Mouse (Mus musculus): ENCODE data around the gene Rnf141.
A peak's percentile ranks its signal among the peaks of the same experiment; 100 is the strongest.

Rnf141 gene

GRCm38 (mm10) chr7:110833024-110833423 is 11.2 kb downstream of the Rnf141 start:
- no peak for DNase-seq (ENCODE audit: low spot score)

- no peak for DNase-seq (ENCODE audit: low spot score)
Observed at GRCm38 (mm10) chr7:110823995-110824953, 20.0 kb downstream of the Rnf141 start.

- DNase-seq (ENCODE audit: low spot score), result no peak
Observed at GRCm38 (mm10) chr7:110823593-110823992, 20.7 kb downstream of the Rnf141 start.

DNA sequence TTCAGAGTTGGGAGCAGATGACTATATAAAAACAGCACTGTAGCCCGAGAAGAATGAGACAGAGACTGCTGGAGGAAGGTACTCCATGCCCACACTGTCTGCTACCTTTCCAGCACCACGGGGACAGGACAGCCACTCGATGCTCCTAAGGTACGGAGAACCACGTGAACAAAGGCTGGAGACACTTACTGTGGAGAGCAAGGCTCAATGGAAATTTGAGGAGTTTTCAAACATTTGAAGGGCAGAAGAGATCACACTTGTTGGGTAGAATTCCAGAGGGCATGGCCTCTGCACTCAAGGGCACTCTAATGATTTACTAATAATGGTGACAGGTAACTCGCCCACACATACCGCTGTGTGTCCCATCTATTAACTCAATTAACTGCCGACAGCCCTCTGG is 21.2 kb downstream of the Rnf141 start:
- no peak for DNase-seq (ENCODE audit: low spot score)

DNA sequence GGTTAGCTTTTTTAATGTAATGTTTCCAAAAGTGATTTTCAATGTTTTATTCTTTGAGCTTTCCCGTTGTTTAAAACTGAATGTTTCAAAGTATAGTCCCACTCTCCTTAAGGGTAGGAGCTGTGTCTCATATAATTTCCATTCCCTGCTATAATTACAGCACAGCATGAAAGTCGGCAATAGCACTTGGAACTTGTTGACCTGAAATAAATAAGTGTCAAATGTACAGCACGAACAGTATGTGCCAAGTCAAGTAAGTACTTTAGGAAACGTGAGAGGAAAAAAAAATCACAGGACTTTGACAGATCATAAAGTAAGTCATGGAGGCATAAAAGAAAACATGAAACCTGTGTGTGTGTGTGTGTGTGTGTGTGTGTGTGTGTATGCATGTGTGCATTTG is 22.2 kb downstream of the Rnf141 start:
- DNase-seq (ENCODE audit: low spot score), result no peak

GRCm38 (mm10) chr7:110821653-110822052 is 22.6 kb downstream of the Rnf141 start:
- DNase-seq (ENCODE audit: low spot score), result no peak

DNA sequence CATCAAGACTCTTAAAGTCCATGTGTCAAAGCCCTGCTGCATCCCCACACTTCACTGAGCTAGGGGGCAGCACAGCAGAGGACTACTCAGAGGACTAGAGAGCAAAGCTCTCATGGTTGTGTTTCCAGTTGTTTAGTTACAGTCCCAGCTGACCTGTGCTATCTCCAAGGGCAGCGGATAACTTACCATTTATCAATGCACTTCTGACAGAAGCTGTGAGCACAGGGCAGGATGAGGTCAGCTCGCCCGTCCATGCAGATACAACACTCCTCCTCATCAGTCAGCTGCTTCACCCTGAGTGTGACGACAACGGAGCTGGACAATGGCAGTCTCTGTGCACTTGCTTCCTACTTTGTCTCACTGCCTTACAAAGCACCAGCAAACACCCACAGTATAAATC is 23.2 kb downstream of the Rnf141 start:
- no peak for DNase-seq (ENCODE audit: low spot score)

GRCm38 (mm10) chr7:110818787-110819350 is 25.4 kb downstream of the Rnf141 start:
- no peak for DNase-seq (ENCODE audit: low spot score)

DNA sequence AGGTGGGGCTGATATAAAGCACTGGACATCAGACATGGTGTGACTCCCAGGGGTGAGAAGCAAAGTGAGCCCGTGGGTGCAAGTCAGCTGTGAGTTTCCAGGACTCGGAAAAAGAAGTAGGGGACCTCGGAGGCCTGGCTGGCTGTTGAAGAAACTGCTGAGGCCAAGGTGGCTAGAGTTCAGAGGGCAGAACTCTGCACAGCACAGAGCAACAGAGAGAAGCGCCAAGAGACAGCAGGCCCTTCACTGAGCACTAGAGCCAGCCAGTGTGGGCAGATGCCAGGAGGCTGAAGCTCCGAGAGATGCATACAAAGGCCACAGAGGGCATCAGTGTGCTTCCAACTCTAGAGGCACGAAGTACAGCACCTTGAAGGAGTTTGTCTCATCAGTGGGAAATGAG is 26.1 kb downstream of the Rnf141 start:
- no peak for DNase-seq (ENCODE audit: low spot score)

DNA sequence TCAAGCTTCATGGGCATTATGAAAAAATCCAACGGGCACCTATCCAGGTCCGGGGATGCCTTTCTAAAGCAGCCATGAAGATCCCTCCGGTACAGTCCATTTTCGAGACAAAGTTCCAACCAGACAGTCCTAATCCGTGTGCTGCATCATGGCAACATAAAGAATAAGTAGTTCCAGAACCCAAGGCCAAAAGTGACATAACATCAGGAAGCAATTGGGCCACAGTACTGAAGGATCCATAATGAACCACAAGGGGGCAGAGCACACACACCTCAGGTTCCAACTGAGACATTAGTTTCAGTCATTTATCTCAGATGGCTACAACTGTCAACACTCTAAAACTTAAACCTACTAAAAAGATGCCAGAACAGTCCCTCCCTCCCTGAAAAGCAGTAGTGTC is 28.2 kb downstream of the Rnf141 start:
- peak; percentile 49 for DNase-seq (ENCODE audit: low spot score)

DNA sequence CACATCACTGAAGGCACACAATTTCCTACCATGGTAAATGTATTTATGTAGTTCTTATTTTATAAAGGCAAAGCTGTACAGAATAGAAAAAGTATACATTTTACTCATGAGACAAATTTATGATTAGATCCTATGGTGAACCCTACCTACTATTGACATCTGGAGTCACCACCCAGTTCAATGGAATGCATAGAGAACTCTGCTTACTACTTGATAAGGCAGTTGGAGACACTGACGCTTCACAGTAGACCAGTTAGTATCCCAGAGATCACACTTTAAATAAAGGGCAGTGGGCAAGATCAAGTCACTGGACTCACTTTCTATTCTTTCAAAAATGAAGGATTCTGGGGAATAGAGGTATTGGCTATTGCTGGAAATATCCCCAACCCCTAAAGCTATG is 30.3 kb downstream of the Rnf141 start:
- no peak for DNase-seq (ENCODE audit: low spot score)

DNA sequence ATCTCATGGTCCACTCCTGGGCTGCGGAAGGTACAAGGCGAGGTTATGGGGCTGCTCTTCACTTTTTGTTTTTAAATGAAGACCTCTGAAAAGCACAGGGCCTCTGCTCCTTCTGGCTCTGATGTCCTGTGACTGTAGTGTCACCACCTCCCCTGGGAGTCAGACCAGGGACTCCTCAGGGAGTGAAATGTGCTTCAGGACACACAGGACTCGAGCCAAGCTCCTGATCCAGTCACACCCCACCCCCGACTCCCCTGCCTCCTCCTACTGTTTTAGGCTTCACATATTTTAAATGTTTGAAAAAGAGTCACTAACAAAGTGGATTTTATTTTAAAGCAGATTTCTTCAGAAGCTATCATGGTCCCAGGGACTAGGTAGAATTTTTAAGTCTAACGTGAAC is 32.7 kb downstream of the Rnf141 start:
- no peak for DNase-seq (ENCODE audit: low spot score)

DNA sequence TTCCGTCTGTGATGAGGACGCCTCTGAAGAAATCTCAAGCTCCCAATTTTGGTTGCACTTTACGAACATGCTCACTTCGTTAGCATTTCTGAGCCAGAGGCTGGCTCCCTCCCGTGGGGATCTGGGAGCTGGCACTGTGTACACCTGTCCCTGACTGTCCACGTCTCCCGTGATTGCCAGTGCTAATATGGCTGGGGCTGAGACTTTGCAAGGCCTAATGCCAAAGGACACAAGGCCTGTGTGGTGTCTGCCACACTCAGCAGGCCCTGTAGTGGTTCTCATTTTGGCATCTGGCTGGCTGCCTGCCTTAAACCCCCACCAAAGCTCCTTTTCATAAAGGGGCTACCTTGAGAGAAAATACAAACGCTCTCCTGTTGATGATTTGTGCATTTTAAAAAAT is 33.3 kb downstream of the Rnf141 start:
- no peak for DNase-seq (ENCODE audit: low spot score)

DNA sequence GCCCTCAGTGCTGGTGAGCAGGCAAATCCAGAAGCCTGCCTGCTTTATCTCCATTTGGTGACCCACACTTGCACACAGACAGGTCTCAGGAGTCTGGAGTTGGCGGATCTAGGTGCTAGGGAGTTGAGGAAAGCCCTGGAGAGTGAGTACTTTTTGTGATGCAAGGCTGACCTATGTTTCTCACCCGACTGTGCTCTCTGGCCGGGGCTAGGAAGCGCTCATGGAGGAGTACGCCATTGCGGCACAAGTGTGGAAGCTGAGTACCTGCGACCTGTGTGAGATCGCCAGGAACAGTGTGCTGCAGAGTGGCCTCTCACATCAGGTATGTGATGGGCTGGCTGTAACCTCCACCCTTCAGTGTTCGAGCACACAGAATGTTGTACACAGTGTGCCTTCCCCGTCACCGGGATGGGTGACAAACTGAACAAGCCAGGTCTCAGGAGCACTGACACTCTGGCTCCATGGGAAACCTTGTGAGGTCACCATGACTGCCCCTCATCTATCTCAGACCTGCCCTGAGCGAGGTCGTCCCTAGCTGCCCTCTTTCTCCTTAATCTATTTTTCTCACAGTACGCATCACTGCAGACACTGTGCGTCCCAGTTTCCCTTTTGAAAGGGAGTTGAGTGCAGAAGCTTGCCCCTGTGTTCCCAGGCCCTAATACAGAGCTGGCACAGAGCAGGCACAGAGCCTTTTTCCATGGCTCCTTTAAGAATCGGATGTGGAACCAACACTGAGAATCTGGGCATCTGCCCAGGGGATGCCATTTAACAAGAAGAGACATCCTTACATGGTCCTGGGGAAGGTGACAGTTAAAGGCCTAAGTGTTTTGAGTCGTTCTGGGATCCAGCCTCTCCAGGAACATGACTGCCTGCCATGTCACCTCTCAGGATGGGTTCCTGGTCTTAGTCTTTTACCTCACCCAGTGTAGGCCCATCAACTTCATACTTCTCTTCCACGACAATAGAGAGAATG is 34.4 kb downstream of the Rnf141 start:
- no peak for DNase-seq (ENCODE audit: low spot score)

GRCm38 (mm10) chr7:110808962-110809361 is 35.3 kb downstream of the Rnf141 start:
- no peak for DNase-seq (ENCODE audit: low spot score)

- DNase-seq (ENCODE audit: low spot score), result no peak
Observed at GRCm38 (mm10) chr7:110807460-110808030, 36.7 kb downstream of the Rnf141 start.

- no peak for DNase-seq (ENCODE audit: low spot score)
Observed at GRCm38 (mm10) chr7:110804266-110804665, 40.0 kb downstream of the Rnf141 start.

GRCm38 (mm10) chr7:110803131-110803530 is 41.1 kb downstream of the Rnf141 start:
- DNase-seq (ENCODE audit: low spot score), result no peak

- peak; percentile 87 for DNase-seq (ENCODE audit: low spot score)
Observed at GRCm38 (mm10) chr7:110801028-110801427, 43.2 kb downstream of the Rnf141 start.

DNA sequence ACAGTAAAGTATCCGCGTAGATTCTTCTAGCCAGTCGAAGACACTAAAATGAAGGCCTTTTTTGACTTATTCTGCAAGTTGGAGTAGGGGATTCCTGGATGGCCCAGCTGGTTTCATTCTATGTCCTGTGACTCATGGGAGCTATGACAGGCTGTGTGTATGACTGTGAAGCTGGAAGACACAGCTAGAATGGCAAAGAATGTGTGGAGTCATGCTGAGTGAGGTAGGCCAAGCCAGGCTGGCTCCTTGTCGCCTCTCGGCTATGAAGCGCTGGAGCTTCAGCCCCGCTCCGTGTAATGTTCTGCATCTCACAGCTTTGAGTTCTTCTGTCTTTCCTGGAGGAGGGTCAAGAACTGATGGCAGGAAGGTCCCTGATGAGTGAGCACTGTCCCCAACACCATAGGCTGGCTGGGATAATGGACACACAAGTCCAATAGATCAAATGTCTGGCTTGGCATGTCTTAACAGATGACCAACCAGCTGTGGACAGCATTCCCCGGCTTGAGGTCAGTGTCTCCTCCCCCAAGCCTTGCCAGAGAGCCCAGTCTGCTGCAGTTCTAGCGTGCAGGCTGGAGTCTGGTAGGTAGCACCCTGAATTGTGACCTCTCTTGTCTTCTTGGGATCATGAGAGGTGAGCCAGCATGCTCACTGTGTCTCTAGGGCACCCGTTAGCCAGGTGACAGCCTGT is 46.4 kb downstream of the Rnf141 start:
- DNase-seq (ENCODE audit: low spot score), result no peak

- no peak for DNase-seq (ENCODE audit: low spot score)
Observed at GRCm38 (mm10) chr7:110796367-110797051, 47.7 kb downstream of the Rnf141 start.

All from urinary bladder, postnatal 14 days (tissue).